Mouse (Mus musculus) gastrocnemius, postnatal 4 days (tissue): Measurements from ENCODE around the gene Ppil6. TPM values are rescaled to one million over a fixed set of nuclear protein-coding genes. Genes with fewer than 3 reads are reported as not detected.
A peak's percentile ranks its signal among the peaks of the same experiment; 100 is the strongest.

Experiments
- DNase-seq, 2 experiments: peaks; one replicate each; pipeline ENCODE4 v3.0.0; 2021 to 2022; ENCODE audit warnings: low spot score in 2 of 2, mixed read lengths in 2 of 2
- long read RNA-seq, 2 experiments: library from polyadenylated mRNA; stranded (forward); transcript quantifications; one replicate each; pipeline ENCODE4 v2.0.0; 2021
- total RNA-seq, 2 experiments: library from RNA; stranded (reverse); gene quantifications; 2 replicates each; pipeline ENCODE4 v1.2.3; 2021

Gene Ppil6
- not detected for total RNA-seq
- long read RNA-seq, experiment 1, result 0 reads
- long read RNA-seq, experiment 2, result 0 reads

GRCm38 (mm10) chr10:41489708-41490517, at the start of gene Ppil6, which contains the start of gene Smpd2:
Gene Ppil6 (plus strand): TSS chr10:41490439.
Gene Smpd2 (minus strand): TSS chr10:41490369.
- peak; percentile 86 to 94 for DNase-seq

- DNase-seq, result no peak
These were observed 42.0 kb upstream of the Ppil6 start for GRCm38 (mm10) chr10:41448216-41448615.

GRCm38 (mm10) chr10:41449684-41450083, 40.6 kb upstream of the Ppil6 start:
- DNase-seq, result no peak

- peak; percentile 91 to 95 for DNase-seq
These were observed 40.0 kb upstream of the Ppil6 start, which contains the start of gene Zbtb24 for GRCm38 (mm10) chr10:41450137-41450670. Gene Zbtb24 (plus strand): TSS chr10:41450383.

- no peak for DNase-seq
These were observed 39.3 kb upstream of the Ppil6 start for GRCm38 (mm10) chr10:41450780-41451522.

GRCm38 (mm10) chr10:41451656-41452055, 38.6 kb upstream of the Ppil6 start:
- DNase-seq, result no peak

- DNase-seq, result no peak
These were observed 37.4 kb upstream of the Ppil6 start for GRCm38 (mm10) chr10:41452791-41453190.

GRCm38 (mm10) chr10:41459990-41460389, 30.2 kb upstream of the Ppil6 start:
- DNase-seq, result no peak

GRCm38 (mm10) chr10:41460501-41460900, 29.7 kb upstream of the Ppil6 start:
- no peak for DNase-seq

GRCm38 (mm10) chr10:41461057-41461722, 29.0 kb upstream of the Ppil6 start:
- no peak for DNase-seq

- DNase-seq, result no peak
These were observed 25.8 kb upstream of the Ppil6 start for GRCm38 (mm10) chr10:41464401-41464955.

GRCm38 (mm10) chr10:41467325-41467724, 22.9 kb upstream of the Ppil6 start:
- no peak for DNase-seq

- no peak for DNase-seq
These were observed 19.5 kb upstream of the Ppil6 start for GRCm38 (mm10) chr10:41470693-41471092.

- no peak for DNase-seq
These were observed 17.7 kb upstream of the Ppil6 start for GRCm38 (mm10) chr10:41472534-41472933.

GRCm38 (mm10) chr10:41472962-41473481, 17.2 kb upstream of the Ppil6 start:
- no peak for DNase-seq

GRCm38 (mm10) chr10:41473782-41474468, 16.3 kb upstream of the Ppil6 start:
- DNase-seq, result no peak

- no peak for DNase-seq
These were observed 15.3 kb upstream of the Ppil6 start for GRCm38 (mm10) chr10:41474981-41475391.

- peak in 1 of 2 experiments; percentile 71 for DNase-seq
These were observed 13.8 kb upstream of the Ppil6 start, which contains the start of gene Mical1 for GRCm38 (mm10) chr10:41476171-41477017. Gene Mical1 (plus strand): TSS chr10:41476314.

- DNase-seq, result no peak
These were observed 13.3 kb upstream of the Ppil6 start for GRCm38 (mm10) chr10:41477018-41477277.
